Mouse (Mus musculus): ENCODE measurements around the gene Fmo3. TPM values are rescaled to one million over a fixed set of nuclear protein-coding genes. Genes with fewer than 3 reads are reported as not detected.

The Fmo3 gene
- polyA plus RNA-seq, 1 experiment = not detected

DNA sequence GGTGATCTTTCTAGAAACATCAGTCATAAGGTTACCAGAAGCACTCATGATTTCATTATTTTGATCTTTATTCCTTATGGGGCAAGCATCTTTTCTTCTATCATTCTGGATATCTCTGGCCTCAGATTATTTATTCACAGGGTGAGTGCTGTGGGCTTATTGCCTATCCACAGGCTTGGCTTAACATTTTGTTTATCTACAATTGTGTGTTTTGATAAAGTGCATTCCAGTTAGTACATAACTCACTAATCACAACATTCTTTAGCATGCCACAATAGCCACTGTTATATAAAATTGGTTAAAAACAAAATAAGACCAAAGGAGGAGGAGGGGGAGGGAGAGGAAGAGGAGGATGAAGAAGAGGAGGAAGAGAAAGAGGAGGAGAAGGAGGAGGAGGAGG is 72.2 kb downstream of the Fmo3 start:
- Histone ChIP-seq H3K4me3 (ENCODE audit: insufficient read depth, low read depth, low read length) (no peak overlapping the region), H3K4me1 (ENCODE audit: control insufficient read depth, insufficient read depth, low read length) (no peaks in the 10 kb centered on the region), H3K27ac (ENCODE audit: insufficient read depth, low read depth, low read length) (no peak overlapping the region)
- no peak for TF ChIP-seq CTCF (IDR thresholded peaks at IDR 0.05; ENCODE audit: insufficient read depth, low read depth, low read length)
- TF ChIP-seq POLR2A (IDR thresholded peaks at IDR 0.05; ENCODE audit: insufficient read depth, low read depth, low read length) = no peak

Other genes starting within 250 kb of the Fmo3 start
- 168 and 641 TPM in 2 replicates for gene Prrc2c, start 244.0 kb downstream of the Fmo3 start, polyA plus RNA-seq (2012; ENCODE audit: insufficient read depth, insufficient read length, low replicate concordance, missing spikeins)
- not detected in 2 replicates for gene Fmo4, start 170.6 kb downstream of the Fmo3 start, polyA plus RNA-seq (2012; ENCODE audit: insufficient read depth, insufficient read length, low replicate concordance, missing spikeins)
- not detected in 2 replicates for gene Fmo1, start 117.9 kb downstream of the Fmo3 start, polyA plus RNA-seq (2012; ENCODE audit: insufficient read depth, insufficient read length, low replicate concordance, missing spikeins)
- not detected in 2 replicates for gene Fmo2, start 85.8 kb downstream of the Fmo3 start, polyA plus RNA-seq (2012; ENCODE audit: insufficient read depth, insufficient read length, low replicate concordance, missing spikeins)
- not detected in 2 replicates for gene Fmo6, start 47.0 kb downstream of the Fmo3 start, polyA plus RNA-seq (2012; ENCODE audit: insufficient read depth, insufficient read length, low replicate concordance, missing spikeins)
- not detected in 2 replicates for gene Mroh9, start 101.1 kb upstream of the Fmo3 start, polyA plus RNA-seq (2012; ENCODE audit: insufficient read depth, insufficient read length, low replicate concordance, missing spikeins)

Measured in olfactory bulb, adult 2 months (tissue).